Mouse (Mus musculus): Measurements from ENCODE around the gene Eif2b2.

Eif2b2 gene

GRCm38 (mm10) chr12:85193923-85194622, 25.2 kb upstream of the Eif2b2 start:
- no peak for DNase-seq (ENCODE audit: low read depth, low spot score)

DNA sequence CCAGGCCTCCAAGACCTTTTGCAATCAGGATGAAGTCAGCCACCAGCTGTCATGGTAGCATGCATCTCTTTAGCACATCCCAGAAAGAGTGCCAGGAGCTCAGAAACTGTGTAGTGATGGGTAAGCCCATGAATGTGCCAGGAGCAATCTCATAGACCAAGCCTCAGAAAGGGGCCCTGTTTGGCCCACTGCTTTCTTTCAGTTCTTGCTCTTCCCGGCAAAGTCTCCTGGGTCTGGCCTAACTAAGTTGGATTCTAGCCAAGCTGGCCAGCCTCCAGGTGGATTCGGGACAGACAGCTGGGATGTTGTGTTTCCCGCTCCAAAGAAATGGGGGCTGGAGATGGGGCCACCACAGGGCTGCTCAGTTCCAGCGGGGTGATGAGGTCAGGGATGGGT, 24.7 kb upstream of the Eif2b2 start:
- no peak for DNase-seq (ENCODE audit: low read depth, low spot score)

GRCm38 (mm10) chr12:85195086-85195485, 24.2 kb upstream of the Eif2b2 start:
- no peak for DNase-seq (ENCODE audit: low read depth, low spot score)

DNA sequence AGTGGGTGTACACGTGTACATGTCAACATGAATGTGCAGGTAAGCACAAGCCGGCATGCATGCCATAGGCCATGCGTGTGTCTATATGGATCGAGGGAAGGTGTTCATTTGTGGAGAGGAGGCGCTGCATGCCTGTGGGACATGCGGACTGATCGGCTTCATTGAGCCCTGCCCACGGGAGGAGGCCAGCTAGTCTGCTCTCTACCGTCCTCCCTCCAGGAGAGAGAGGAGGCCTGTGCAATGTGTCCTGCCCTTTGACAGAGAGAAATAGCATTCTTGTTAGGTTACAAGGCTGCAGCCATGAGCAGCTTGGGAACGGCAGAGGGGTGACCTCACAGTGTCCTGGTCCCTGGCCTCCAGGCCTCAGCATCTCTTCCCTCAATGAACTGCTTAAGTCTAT, 23.1 kb upstream of the Eif2b2 start:
- DNase-seq (ENCODE audit: low read depth, low spot score) = no peak

GRCm38 (mm10) chr12:85197371-85197770, 21.9 kb upstream of the Eif2b2 start:
- no peak for DNase-seq (ENCODE audit: low read depth, low spot score)

- no peak for DNase-seq (ENCODE audit: low read depth, low spot score)
Observed at GRCm38 (mm10) chr12:85197936-85198335, 21.3 kb upstream of the Eif2b2 start.

- DNase-seq (ENCODE audit: low read depth, low spot score) = no peak
Observed at GRCm38 (mm10) chr12:85199954-85200353, 19.3 kb upstream of the Eif2b2 start.

DNA sequence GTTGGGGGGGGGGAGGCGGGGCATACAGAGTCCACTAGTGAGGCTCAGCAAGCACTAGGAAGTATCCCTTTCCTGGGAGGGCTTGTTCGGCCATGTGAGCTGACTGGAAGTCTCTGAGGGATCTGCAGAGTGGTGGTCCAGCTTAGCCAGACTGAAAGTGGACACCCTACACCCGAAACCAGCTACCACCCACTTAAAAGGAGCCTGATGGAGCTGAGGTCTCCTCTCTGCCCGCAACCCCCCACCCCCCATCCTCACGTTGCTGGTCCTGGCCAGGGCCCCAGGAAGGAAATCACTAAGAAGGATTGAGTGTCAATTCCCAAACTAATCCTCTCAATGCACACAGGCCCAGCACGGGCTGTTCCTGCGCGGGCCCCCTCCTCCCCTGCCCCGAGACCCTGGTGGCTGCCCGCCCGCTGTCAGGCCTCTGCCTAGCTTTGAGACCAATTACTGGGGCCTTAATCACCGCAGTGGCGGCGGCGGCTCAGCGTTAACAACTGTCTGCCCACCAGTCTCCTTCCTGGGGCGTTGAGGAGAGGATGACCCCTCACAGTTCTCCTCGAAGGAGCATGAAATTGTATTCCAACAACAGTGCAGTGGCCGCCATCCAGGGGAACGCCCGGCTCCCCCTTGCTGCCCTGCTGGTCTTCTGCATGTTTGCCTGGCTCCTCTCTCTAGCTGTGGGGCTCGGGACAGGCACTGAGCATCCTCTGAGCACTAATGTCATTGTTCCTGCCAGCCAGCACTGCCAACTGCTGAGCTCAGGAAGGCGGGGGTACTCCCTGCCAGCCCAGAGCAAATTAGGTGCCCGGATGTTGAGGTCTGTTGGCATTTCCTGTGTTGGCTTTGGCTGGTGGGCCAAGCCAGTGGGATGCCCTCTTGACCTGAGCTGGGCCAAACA, 18.1 kb upstream of the Eif2b2 start:
- no peak for DNase-seq (ENCODE audit: low read depth, low spot score)

GRCm38 (mm10) chr12:85201830-85202147, 17.5 kb upstream of the Eif2b2 start:
- DNase-seq (ENCODE audit: low read depth, low spot score) = no peak

DNA sequence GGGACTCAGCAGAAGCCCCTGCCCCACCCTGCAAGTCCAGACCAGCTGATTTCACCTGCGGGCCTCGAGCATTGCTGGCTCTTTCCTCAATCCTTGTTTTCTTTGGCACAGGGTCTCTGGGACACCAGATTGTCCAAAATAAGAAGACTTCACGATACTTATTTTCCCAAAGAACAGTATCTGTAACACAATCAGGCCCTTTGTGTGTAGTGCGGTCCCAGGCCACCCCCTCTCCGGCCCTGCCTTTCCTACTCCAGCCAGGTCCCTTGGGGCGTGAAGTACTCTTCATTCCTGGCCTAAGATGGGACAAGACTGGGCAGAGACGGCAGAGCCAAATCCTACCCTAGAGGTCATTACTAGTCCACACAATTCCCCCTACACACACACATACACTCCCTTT, 17.1 kb upstream of the Eif2b2 start:
- no peak for DNase-seq (ENCODE audit: low read depth, low spot score)

- DNase-seq (ENCODE audit: low read depth, low spot score) = no peak
Observed at GRCm38 (mm10) chr12:85203699-85204098, 15.6 kb upstream of the Eif2b2 start.

DNA sequence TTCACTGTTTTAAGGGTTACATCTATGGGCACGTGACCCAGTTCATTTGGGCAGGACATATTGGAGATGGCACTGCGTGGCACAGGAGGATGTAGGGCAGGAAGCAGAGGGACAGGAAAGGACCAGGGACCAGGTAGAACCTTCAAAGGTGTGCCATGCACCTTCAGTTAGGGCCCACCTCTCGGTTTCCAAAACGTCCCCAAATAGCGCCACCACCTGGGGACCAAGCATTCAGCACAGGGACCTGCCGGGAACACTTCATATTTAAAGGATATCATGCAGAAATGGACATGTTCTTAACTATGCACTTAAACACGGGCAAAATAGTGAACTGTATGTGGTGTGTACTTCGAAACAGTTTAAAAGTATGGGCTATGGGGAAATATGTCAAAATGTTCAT, 15.2 kb upstream of the Eif2b2 start:
- no peak for DNase-seq (ENCODE audit: low read depth, low spot score)

GRCm38 (mm10) chr12:85205425-85205824, 13.9 kb upstream of the Eif2b2 start:
- no peak for DNase-seq (ENCODE audit: low read depth, low spot score)

GRCm38 (mm10) chr12:85208687-85209199, 10.5 kb upstream of the Eif2b2 start:
- no peak for DNase-seq (ENCODE audit: low read depth, low spot score)

GRCm38 (mm10) chr12:85215031-85215430, 4.2 kb upstream of the Eif2b2 start:
- DNase-seq (ENCODE audit: low read depth, low spot score) = no peak

- DNase-seq (ENCODE audit: low read depth, low spot score) = no peak
Observed at GRCm38 (mm10) chr12:85217733-85218310, 1.5 kb upstream of the Eif2b2 start.

DNA sequence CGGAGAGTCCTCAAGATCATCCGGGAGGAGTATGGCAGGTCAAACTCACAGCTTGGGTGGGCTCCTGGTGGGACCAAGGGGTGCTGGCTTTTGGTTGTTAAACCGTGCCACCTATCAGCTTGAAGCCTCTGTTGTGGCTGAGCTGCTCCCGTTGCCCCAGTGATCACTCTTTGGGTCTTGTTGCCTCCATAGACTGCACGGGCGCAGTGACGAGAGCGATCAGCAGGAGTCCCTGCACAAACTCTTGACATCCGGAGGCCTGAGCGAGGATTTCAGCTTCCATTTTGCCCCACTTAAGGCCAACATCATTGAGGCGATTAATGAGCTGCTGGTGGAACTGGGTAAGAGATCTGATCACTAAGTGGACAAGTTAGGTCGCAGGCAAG, 617 bp downstream of the Eif2b2 start:
- no peak for DNase-seq (ENCODE audit: low read depth, low spot score)

DNA sequence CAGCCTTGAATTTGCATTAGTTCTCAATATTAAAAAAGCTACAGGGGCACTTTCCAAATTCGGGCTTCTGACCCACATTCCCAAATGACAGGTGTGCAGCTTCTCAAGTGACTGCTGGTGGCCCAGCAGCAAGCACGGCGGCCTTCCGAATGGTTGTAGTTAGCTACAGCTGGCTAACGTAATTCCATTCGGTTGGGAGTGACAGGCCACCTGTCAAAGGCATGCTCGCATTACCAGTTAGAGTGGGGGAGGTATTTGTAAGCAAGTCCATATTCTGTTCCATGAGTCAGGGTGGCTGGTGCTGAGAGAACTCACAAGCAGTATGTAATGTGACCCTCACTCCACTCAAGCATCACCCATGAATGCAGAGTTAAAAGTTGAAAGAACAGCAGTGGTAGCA, 7.9 kb downstream of the Eif2b2 start:
- no peak for DNase-seq (ENCODE audit: low read depth, low spot score)

- no peak for DNase-seq (ENCODE audit: low read depth, low spot score)
Observed at GRCm38 (mm10) chr12:85227876-85228599, 8.8 kb downstream of the Eif2b2 start.

DNA sequence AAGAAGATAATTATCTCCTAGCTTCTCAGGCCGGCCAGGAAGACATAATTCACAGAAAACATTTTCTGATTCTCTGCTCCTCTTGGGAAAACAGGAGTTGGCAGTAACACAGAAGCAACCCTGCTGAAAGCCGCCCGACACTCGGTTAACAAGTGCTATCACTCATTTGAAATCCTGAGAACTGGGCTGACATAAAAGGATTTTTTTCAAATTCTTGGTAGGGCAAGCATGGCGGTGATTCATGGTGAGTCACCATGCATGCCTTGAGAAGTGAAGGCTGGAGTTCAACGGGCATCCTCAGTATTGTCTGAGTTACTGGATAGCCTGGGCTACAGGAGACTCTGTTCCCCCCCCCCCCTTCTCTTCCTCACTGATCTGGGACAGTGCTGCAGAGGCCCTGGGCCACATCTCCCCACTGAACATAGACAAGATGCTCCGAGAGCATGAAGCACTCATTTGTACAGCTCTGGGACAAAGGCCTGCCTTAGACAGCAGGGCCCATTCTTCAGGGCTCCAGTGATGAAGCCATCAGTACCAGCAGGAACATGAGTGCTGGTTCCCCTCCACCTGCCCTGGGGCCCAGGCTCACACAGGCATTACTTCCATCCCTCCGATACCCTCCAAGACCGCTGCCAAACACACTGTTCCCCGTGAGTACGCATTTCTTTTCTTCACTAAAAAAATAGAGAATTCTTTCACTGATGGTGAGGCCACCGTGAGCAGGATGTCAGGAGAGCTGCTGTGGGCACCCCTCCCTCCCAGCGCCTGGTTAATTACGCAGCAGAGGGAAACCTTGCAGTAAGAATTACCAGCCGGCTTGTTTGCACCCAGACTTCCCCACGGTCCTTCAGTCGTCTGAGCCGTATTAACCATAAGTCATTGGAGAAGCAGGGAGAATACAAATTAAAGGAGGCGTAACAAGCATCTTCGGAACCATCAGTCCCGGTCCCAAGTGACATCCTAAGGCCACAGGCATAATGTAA, 14.4 kb downstream of the Eif2b2 start:
- DNase-seq (ENCODE audit: low read depth, low spot score) = no peak

DNA sequence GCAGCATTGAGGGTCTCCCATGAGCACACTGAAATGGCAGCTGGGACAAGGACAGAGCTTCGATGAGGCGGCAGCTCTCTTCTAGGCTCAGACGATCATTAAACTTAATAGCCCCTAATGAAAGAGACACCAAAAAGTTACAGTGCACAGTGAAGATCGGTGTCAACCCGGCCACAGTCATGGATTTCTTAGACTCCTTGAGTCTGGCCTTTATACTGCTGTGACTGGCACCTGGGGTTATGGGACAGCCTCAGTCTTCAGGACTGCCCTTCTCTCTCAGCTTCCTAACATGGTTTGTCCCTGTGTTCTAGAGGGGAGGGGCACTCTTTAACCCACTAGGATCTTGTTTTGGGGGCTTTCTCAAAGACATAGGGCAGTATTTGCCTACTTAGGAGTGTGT, 18.3 kb downstream of the Eif2b2 start:
- no peak for DNase-seq (ENCODE audit: low read depth, low spot score)

Measured in brain, embryonic 18.5 days (tissue).